Mouse (Mus musculus) heart, adult 2 months (tissue): ENCODE measurements around the gene Usp33. TPM values are rescaled to one million over a fixed set of nuclear protein-coding genes. Genes with fewer than 3 reads are reported as not detected.

Experiments
- DNase-seq, 2 experiments: peaks; one replicate each; pipeline ENCODE4 v3.0.0; 2021
- H3K27ac ChIP-seq: fragments of 200-600 bp; 2 replicates; pipeline ENCODE4 v1.8.1; 2022
- H3K27me3 ChIP-seq: fragments of 200-500 bp; 2 replicates; pipeline ENCODE4 v1.6.1; 2012; ENCODE audit warnings: mild to moderate bottlenecking, low read length, inconsistent platforms, mixed read lengths; ENCODE audit not compliant: control insufficient read depth, insufficient read depth
- H3K36me3 ChIP-seq: fragments of 200-500 bp; 2 replicates; pipeline ENCODE4 v1.6.1; 2012; ENCODE audit warnings: low read length, inconsistent platforms; ENCODE audit not compliant: control insufficient read depth, insufficient read depth
- H3K4me1 ChIP-seq: fragments of 200-500 bp; 2 replicates; pipeline ENCODE4 v1.6.1; 2011; ENCODE audit warnings: low read length; ENCODE audit not compliant: control insufficient read depth, insufficient read depth
- H3K4me3 ChIP-seq: fragments of 200-600 bp; 2 replicates; pipeline ENCODE4 v1.8.1; 2022
- H3K79me2 ChIP-seq: fragments of 200-500 bp; replicated peaks from 2 replicates; pipeline ENCODE4 v1.6.1; 2012; ENCODE audit warnings: mild to moderate bottlenecking, inconsistent platforms, low read length, moderate library complexity, mixed read lengths; ENCODE audit not compliant: control insufficient read depth, insufficient read depth
- H3K9ac ChIP-seq: fragments of 200-500 bp; 2 replicates; pipeline ENCODE4 v1.6.1; 2012; ENCODE audit warnings: low read depth, mild to moderate bottlenecking, control low read depth, inconsistent platforms, low read length, mixed read lengths
- CTCF ChIP-seq: fragments of 200-600 bp; IDR thresholded peaks from 2 replicates; pipeline ENCODE4 v1.8.1; 2022; ENCODE audit warnings: antibody characterized with exemption, mild to moderate bottlenecking, moderate library complexity
- EP300 ChIP-seq: fragments of 200-500 bp; IDR thresholded peaks from 2 replicates; pipeline ENCODE4 v1.6.1; 2011; ENCODE audit warnings: low read depth, low read length, control low read depth; ENCODE audit not compliant: insufficient read depth
- POLR2A ChIP-seq: fragments of 200-500 bp; IDR thresholded peaks from 2 replicates; pipeline ENCODE4 v1.6.1; 2011; ENCODE audit warnings: mild to moderate bottlenecking, low read depth, low read length, control low read depth; ENCODE audit not compliant: insufficient read depth
- WGBS: fragments of 180-500 bp; shearing (Covaris S2); methylation state at CpG from one replicate; pipeline ENCODE4 v1.1.7; 2018; 5-methylcytosine and 5-hydroxymethylcytosine counted together
- intact Hi-C: fragments of 180-260 bp; cut with DNase I; formaldehyde crosslinking; loops from one replicate; pipeline ENCODE4 v1.15.1; 2025
- polyA plus RNA-seq: library from polyadenylated mRNA; depleted of rRNA; stranded (reverse); fragments of >200 nt; gene quantifications from 2 replicates; pipeline ENCODE4 v1.2.3, GENCODE M21; 2012
- total RNA-seq, 2 experiments: library from RNA; stranded (reverse); gene quantifications; 2 replicates each; pipeline ENCODE4 v1.2.3; 2021

The Usp33 gene
- total and polyA plus RNA-seq, 3 experiments = 9.0 to 24.3 (median 23.1) TPM

GRCm38 (mm10) chr3:152395350-152396277, 49.3 kb downstream of the Usp33 start, which contains the start of gene Zzz3:
Gene Zzz3 (plus strand): TSS chr3:152395473.
- Histone ChIP-seq H3K27me3 (no peaks in the 10 kb centered on the region), H3K27ac (peak within 1 kb of the TSS; percentile 100), H3K79me2 (0 out of 2 replicates have a peak, but pooled peaks cover 3% of the 10 kb centered on the region), H3K4me3 (peak within 1 kb of the TSS; percentile 70), H3K4me1 (peaks cover 2% of the 10 kb centered on the region), H3K9ac (peak within 1 kb of the TSS; percentile 95), H3K36me3 (peaks cover 11% of the 10 kb centered on the region)
- peak; percentile 93 to 95 for DNase-seq
- under 1% methylated on average over 106 of the region's 108 CpGs for WGBS
- TF ChIP-seq EP300 (no peak), CTCF (peak; percentile 98), POLR2A (no peak)
- intact Hi-C loops = loop anchor here (1.0 to 5.0 kb wide), 3 partner anchors 81 to 354 kb away; partner anchors contain the start of gene Pigk

DNA sequence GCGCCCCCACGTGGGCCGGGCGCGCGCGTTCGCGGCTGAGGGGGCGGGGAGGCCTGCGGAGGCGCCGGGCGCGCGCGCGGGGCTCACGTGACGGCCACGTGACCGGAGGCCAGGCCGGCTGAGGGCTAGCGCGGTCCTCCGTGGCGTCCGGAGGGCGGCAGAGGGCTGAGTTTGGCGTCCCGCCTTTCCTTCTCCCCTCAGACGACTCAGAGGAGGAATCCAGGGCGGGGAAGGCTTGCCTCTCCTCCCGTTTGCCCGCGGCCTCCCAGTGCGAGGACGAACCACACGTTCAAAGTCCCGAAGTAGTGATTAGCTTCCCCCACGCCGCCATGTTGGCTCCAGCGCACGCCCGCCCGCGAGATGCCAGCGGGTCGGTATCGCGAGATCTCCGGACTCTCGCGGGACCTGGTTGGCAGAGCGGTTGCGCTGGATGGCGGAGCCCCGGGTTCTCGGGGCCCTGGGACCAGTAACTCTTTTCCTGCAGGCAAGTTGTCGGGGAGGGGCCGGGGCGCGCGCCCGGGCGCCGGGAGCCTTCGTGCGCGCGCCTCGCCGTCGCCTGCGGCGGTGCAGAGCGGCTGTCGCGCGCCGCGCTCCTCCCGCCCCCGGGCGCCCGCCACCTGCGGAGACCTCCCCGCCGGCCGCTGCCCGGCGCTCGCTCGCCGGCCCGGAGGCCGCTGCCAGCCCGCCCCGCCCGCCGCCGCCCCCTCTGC, 50.2 kb downstream of the Usp33 start:
- Histone ChIP-seq H3K9ac (peak overlapping the region; percentile 93), H3K27me3 (no peaks in the 10 kb centered on the region), H3K4me1 (peaks cover 3% of the 10 kb centered on the region), H3K4me3 (peak overlapping the region; percentile 70), H3K27ac (peak overlapping the region; percentile 100), H3K79me2 (peaks cover 4% of the 10 kb centered on the region), H3K36me3 (peaks cover 11% of the 10 kb centered on the region)
- intact Hi-C loops = loop anchor here (5.0 kb wide), 1 partner anchor 316 kb away; the partner anchor contains the start of gene Pigk
- TF ChIP-seq EP300 (peak; percentile 56; the same call in 1 of the 2 replicates), CTCF (no peak), POLR2A (peak; percentile 91)
- DNase-seq = peak; percentile 98 to 99
- WGBS = 3% methylated on average over 87 of the region's 102 CpGs

- DNase-seq = no peak
- no peak for TF ChIP-seq EP300
- intact Hi-C loops = loop anchor here (5.0 kb wide), 1 partner anchor 315 kb away; the partner anchor contains the start of gene Pigk
- H3K27me3 ChIP-seq = no peaks in the 10 kb centered on the region
- peak overlapping the region; percentile 69 for H3K27ac ChIP-seq
- H3K4me1 ChIP-seq = peaks cover 4% of the 10 kb centered on the region
- peaks cover 13% of the 10 kb centered on the region for H3K36me3 ChIP-seq
- peak overlapping the region; percentile 70 for H3K4me3 ChIP-seq
- peaks cover 5% of the 10 kb centered on the region for H3K79me2 ChIP-seq
- peak overlapping the region; percentile 93 for H3K9ac ChIP-seq
- 1% methylated on average over 10 of the region's 10 CpGs for WGBS
These were observed 50.7 kb downstream of the Usp33 start for GRCm38 (mm10) chr3:152396988-152397314.

GRCm38 (mm10) chr3:152397335-152397940, 51.2 kb downstream of the Usp33 start:
- intact Hi-C loops = loop anchor here (5.0 kb wide), 1 partner anchor 315 kb away; the partner anchor contains the start of gene Pigk
- H3K79me2 ChIP-seq = peaks cover 5% of the 10 kb centered on the region
- no peak for TF ChIP-seq CTCF
- TF ChIP-seq EP300 = no peak
- no peak for TF ChIP-seq POLR2A
- peak overlapping the region; percentile 25; the same call in 1 of the 2 replicates for H3K9ac ChIP-seq
- H3K27me3 ChIP-seq = no peaks in the 10 kb centered on the region
- peak overlapping the region; percentile 70 for H3K4me3 ChIP-seq
- H3K36me3 ChIP-seq = peaks cover 15% of the 10 kb centered on the region
- WGBS = 25% methylated on average over 9 of the region's 9 CpGs
- H3K27ac ChIP-seq = peak overlapping the region; percentile 69
- H3K4me1 ChIP-seq = peaks cover 7% of the 10 kb centered on the region
- DNase-seq = no peak

DNA sequence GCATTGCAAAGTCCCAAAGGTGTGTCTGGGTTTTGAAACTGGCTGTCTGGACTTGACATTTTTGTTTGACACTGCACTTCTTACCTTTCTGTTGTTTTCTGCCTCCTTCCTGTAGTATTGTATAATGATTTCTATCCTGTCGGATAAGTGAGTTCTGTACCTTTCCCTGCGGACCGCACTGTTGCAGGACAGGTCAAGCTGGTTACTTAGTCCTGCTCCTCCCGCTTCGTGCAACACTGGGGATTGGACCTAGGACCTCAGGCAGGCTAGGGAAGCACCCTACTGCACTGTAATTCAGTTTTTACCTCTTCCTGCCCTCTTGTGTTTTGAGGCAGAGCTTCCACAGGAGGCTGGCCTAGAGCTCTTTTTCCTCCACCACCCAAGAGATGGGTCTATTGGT, 54.2 kb downstream of the Usp33 start:
- H3K36me3 ChIP-seq = peaks cover 20% of the 10 kb centered on the region
- intact Hi-C loops = no loop called here
- TF ChIP-seq CTCF (no peak), EP300 (no peak), POLR2A (no peak)
- H3K79me2 ChIP-seq = peaks cover 9% of the 10 kb centered on the region
- no peaks in the 10 kb centered on the region for H3K27me3 ChIP-seq
- DNase-seq = no peak
- H3K27ac ChIP-seq = no peak overlapping the region
- no peak overlapping the region for H3K4me3 ChIP-seq
- no peak overlapping the region for H3K9ac ChIP-seq
- peaks cover 16% of the 10 kb centered on the region for H3K4me1 ChIP-seq
- 87% methylated on average over 5 of the region's 5 CpGs for WGBS
